Mouse (Mus musculus): ENCODE data around the gene Aak1.
A peak's percentile ranks its signal among the peaks of the same experiment; 100 is the strongest.
"Not testable (repeated sequence)": the region's sequence is repeated elsewhere in the genome, so short reads cannot be mapped to it uniquely, and the experiment has no call there.

The Aak1 gene

DNA sequence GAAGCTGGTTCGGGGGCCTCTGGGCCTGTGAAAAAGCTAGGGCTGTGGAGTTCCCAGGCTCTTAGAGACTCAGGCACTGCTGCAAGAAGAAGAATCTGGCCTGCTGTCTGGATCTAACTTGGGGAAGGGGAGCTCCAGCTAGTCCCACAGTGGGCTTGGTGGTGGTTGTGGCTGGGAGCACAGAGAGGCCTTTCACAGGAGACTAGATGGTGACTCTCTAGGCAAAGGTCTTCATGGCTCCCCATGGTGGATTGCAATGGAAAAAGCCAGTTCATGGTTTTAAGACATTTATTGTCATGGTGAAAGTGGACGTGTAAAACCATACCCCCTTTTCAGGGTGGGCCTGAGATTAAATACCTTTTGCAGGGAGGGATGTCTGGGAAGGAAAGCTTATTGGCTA lies 10.2 kb upstream of the Aak1 start:
- DNase-seq (ENCODE audit: low spot score in 2 of 2), result no peak

GRCm38 (mm10) chr6:86841949-86842348 lies 7.4 kb upstream of the Aak1 start:
- DNase-seq (ENCODE audit: low spot score in 2 of 2), result no peak

GRCm38 (mm10) chr6:86843636-86844035 lies 5.7 kb upstream of the Aak1 start:
- no peak for DNase-seq (ENCODE audit: low spot score in 2 of 2)

DNA sequence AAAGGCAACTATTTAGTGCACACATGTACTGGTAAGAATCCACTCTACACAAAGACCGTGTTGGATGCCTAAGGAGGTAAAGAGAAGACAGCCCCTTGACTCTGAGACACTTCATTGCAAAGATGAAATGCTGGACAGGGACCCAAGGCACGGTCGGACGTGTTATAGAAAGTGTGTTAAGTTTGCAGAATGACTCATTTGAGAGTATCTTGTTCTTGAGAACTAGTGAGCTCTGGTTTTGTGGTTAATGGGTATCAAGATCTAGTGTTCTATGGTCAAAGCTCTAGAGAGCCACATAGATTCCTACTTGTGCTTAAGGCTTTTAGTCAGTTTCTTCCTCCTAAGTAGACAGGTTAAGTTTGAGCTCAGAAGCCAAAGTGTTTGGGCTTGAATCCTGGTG lies 2.9 kb upstream of the Aak1 start:
- no peak for DNase-seq (ENCODE audit: low spot score in 2 of 2)

- no peak for DNase-seq (ENCODE audit: low spot score in 2 of 2)
Measured at GRCm38 (mm10) chr6:86847816-86848215, 1.5 kb upstream of the Aak1 start.

DNA sequence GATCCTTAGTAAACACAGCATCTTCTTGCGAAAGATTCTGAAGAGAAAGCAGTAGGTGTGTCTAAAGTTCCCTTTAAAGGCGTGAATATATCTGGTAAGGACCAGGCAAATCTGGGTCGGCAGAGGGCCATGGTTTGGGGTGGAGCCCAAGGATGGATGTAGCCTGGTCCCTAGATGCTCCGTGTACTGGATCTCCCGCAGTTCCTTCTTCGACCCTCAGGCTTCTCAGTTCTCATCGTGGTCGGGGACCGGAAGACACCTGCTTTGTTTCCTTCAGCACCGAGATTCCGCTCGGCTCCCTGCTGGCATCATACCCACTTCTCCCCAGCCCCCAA lies 770 bp upstream of the Aak1 start:
- no peak for DNase-seq (ENCODE audit: low spot score in 2 of 2)

- peak; percentile 52 to 69 for DNase-seq (ENCODE audit: low spot score in 2 of 2)
Measured at GRCm38 (mm10) chr6:86849692-86850445, 552 bp downstream of the Aak1 start.

GRCm38 (mm10) chr6:86850588-86850987 lies 1.3 kb downstream of the Aak1 start:
- no peak for DNase-seq (ENCODE audit: low spot score in 2 of 2)

DNA sequence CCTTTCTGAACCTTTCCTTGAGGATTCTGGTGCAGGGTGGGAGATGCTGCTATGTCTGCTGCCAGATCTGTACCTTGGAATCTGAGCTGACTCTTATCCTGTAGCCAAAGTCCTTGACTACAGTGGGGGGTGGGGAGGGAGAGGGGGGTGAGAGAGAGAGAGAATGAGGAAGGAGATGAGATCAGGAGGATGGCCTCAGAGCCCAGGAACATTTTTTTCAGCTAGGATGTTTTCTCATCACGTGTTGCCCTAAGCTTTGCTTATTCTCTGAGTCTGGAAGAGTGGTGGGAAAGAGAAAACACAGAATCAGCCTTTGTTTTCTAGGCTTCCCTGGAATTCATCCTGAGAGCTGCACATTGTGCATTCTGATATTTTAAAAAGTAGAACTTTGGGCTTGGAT lies 2.2 kb downstream of the Aak1 start:
- no peak for DNase-seq (ENCODE audit: low spot score in 2 of 2)

GRCm38 (mm10) chr6:86853928-86854327 lies 4.6 kb downstream of the Aak1 start:
- no peak for DNase-seq (ENCODE audit: low spot score in 2 of 2)

DNA sequence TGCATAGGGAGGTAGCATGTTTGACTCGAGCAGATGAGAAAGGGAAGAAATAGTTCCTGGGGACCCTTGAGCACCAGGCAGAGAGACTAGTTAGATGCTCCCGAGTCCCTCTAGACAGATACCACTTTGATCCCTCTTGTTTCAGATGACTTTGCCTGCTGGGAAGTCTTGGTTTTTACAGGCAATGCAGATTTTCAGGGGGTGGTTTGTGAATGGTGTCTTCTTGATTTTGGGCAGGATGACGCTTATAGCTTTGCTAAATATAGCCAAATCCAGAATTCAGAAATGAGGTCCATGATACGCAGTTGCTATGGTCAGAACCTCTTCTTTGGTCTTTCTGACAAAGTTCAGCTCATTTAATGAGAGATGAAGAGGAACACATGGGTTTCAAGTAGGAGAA lies 5.6 kb downstream of the Aak1 start:
- peak in 1 of 2 experiments; percentile 26 for DNase-seq (ENCODE audit: low spot score in 2 of 2)

DNA sequence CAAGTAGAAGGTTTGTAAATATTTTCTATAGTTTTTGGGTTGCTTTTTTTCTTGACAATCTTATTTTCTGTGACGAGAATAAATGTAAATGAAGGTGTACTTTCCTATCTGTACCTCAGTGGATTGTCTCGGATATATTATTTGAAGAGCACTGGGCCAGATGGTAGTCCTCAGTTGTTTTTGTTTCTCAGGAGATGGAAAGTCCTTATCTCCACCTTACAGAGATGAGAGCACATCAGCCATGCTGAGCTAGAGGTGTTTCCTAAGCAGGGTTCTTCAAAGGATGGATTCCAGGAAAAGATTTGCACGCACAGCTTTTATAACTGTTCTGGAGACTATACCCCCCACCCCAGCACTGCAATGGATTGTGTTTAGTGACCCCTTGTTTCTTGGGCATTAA lies 9.3 kb downstream of the Aak1 start:
- DNase-seq (ENCODE audit: low spot score in 2 of 2), result no peak

DNA sequence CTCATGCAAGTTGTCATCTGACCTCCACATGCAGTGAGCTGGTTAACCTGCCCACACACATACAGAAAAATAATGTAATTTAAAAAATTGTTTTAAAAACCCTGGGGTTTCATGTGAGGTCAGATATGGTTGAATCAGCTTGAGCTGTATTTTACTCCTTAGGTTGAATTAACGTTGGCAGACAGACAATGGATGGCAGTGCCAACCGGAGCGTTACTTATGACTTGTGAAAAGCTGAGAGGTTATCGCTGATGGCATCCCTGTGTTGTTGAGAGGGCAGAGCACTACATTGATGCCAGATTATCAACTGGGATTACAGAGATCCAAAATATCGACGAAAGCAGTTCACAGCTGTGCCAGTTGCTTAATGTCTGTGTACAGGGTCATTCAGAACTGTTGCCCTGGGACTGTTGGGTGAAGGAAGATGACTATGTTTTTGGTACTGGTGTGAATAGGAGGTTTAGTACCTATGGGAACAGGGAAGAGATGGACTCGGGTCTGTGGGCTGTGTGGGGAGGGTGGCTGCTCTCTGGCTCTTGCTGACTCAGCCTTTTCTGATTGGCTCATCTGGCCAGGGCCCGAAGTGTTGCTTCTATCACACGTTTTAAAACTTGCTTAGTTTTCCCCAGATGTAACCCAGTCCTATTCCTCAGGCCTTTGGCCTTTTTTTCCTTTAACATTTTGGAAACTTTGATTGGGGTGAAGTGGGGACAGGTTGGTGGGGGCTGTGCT lies 11.6 kb downstream of the Aak1 start:
- no peak for DNase-seq (ENCODE audit: low spot score in 2 of 2)

GRCm38 (mm10) chr6:86864358-86864757 lies 15.0 kb downstream of the Aak1 start:
- DNase-seq (ENCODE audit: low spot score in 2 of 2), result no peak

DNA sequence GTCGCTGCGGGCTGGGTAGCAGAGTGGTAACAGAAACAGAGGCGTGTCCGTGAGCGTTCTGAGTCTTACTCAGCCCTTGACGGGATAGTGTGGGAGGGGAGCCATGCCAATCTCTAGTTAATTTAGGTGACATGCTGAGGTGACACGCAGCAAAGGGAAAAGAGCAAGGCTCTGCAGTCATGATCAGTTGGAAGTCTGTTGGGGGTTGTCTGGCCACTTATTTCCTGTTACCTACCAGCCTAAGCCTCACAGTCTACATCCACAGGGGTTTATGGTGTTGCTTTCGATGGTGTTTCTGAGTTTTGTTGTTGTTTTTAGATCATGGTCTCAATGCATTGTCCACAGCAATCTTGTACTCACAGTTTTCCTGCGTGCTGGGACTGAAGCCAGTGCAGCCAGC lies 21.0 kb downstream of the Aak1 start:
- no peak for DNase-seq (ENCODE audit: low spot score in 2 of 2)

DNA sequence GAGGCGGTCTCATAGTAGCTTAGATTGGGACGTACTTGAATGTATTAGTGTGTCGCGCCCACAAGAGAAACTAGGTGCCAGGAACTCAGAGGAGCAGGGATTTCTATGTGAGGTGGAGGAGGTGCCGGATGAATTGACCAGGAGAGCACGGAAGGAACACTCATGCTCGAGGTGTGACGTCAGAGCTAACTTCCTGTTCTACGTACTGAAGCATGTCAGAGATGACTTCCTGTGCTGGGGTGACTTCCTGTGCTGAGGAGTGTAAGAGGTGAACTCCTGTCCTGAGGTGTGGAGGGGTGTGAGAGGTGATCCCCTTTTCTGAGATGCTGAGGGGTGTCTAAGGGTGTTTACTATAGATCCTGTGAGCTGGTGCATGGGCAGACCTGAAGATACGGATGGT lies 22.5 kb downstream of the Aak1 start:
- DNase-seq (ENCODE audit: low spot score in 2 of 2), result no peak

DNA sequence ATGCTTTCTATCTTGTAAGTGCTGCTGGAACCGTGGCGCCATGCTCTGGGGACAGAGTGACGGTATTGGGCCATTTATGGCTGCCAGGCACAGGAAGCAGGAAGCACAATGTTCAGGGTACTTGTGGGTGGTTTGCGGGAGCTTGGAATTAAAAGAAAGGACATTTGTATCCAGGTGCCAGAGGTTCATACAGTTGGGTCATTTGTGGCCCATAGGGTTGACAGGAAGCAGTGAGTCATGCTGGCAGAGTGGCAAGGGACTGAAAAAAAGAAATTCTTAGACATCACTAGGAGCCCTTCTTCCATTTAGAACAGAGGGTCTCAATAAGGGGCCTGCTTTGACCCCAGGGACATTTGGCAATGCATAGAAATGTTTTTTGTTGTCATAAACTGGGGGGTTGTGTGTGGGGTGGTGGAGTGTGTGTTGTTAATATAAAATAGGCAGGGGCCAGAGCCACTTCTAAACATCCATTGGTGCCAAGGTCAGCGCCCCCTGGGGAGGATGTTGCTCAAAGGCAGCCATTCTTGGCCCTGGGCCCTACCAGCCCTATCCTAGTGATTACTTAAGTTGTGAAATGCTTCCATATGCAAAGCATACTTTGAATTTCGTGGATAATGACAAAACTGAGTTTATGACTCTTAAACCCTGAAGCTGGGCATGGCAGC lies 25.5 kb downstream of the Aak1 start:
- DNase-seq (ENCODE audit: low spot score in 2 of 2), result no peak

DNA sequence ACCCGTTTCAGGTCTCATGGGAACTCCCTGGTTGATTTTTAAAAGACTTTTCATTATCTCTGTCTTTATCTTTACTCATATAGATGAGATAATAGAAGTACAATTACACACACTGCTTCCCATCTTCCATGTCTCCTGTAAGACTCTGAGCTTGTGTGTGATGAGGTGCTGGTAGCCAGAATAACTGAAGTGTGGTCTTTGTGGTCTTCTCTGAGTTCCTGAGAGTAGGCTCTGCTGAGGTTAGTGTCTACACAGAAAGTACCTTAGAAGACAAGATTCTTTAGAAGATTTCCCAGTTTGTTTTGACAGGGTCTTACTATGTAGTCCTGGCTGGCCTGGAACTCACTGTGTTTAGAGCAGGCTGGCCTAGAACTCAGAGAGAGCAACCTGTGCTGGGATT lies 27.1 kb downstream of the Aak1 start:
- no peak for DNase-seq (ENCODE audit: low spot score in 2 of 2)

GRCm38 (mm10) chr6:86878656-86879055 lies 29.3 kb downstream of the Aak1 start:
- DNase-seq (ENCODE audit: low spot score in 2 of 2), result not testable (repeated sequence)

- DNase-seq (ENCODE audit: low spot score in 2 of 2), result peak; percentile 56
Measured at GRCm38 (mm10) chr6:86879314-86879713, 30.0 kb downstream of the Aak1 start.

- no peak for DNase-seq (ENCODE audit: low spot score in 2 of 2)
Measured at GRCm38 (mm10) chr6:86884230-86884629, 34.9 kb downstream of the Aak1 start.

DNA sequence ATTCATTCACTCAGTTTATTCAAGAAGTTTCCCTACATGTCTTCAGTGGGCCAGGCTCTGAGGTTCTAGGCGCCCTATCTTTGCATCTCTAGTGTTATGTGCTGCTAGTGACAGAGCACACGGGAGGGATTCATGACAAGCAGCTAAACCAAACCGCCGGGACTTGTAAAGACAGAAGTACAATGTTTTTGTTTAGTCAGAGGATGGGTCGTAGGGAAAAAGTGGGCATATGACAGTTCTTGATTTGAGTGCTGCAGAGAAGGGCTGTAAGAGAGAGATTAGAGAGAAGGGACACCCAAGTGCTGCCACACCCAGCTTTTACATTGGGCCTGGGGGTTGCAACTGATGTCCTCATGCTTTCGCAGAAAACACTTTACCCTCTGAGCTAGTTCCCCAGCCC lies 35.4 kb downstream of the Aak1 start:
- no peak for DNase-seq (ENCODE audit: low spot score in 2 of 2)
